Mouse (Mus musculus) ES-Bruce4 (cell line): ENCODE data around the gene Fam171a2.

Experiments
- CTCF ChIP-seq: IDR thresholded peaks from one replicate; pipeline ENCODE4 v1.8.1; 2011; ENCODE audit warnings: low read depth, low read length
- EP300 ChIP-seq: IDR thresholded peaks from 2 replicates; pipeline ENCODE4 v1.6.1; 2011; ENCODE audit warnings: low read depth, low read length; ENCODE audit not compliant: insufficient read depth
- POLR2A ChIP-seq: IDR thresholded peaks from one replicate; pipeline ENCODE4 v1.8.1; 2011; ENCODE audit warnings: low read length; ENCODE audit not compliant: insufficient read depth

- TF ChIP-seq EP300 (no peak), CTCF (no peak), POLR2A (no peak)
These were observed 43.8 kb downstream of the Fam171a2 start for GRCm38 (mm10) chr11:102403657-102404056.
